Mouse (Mus musculus) telencephalon, adult 2 months (tissue): ENCODE measurements around the gene Wdr89.
"Not testable (repeated sequence)": the region's sequence is repeated elsewhere in the genome, so short reads cannot be mapped to it uniquely, and the experiment has no call there.

Experiments
- DNase-seq: peaks from one replicate; pipeline ENCODE4 v3.0.0-alpha.2; 2011; ENCODE audit warnings: low read depth, low spot score

Gene Wdr89

GRCm38 (mm10) chr12:75669258-75670106, at the start of gene Wdr89:
Wdr89 (minus strand) TSS chr12:75669537.
- peak; percentile 100 for DNase-seq

- DNase-seq: no peak
Observed at GRCm38 (mm10) chr12:75713596-75713995, 44.3 kb upstream of the Wdr89 start.

GRCm38 (mm10) chr12:75712905-75713304, 43.6 kb upstream of the Wdr89 start:
- not testable (repeated sequence) for DNase-seq

GRCm38 (mm10) chr12:75710596-75711376, 41.4 kb upstream of the Wdr89 start:
- no peak for DNase-seq

- DNase-seq: no peak
Observed at GRCm38 (mm10) chr12:75709506-75709905, 40.2 kb upstream of the Wdr89 start.

- DNase-seq: no peak
Observed at GRCm38 (mm10) chr12:75706670-75707069, 37.3 kb upstream of the Wdr89 start.

- DNase-seq: no peak
Observed at GRCm38 (mm10) chr12:75702739-75703122, 33.4 kb upstream of the Wdr89 start.

- no peak for DNase-seq
Observed at GRCm38 (mm10) chr12:75702084-75702738, 32.9 kb upstream of the Wdr89 start.

- DNase-seq: no peak
Observed at GRCm38 (mm10) chr12:75701173-75702083, 32.1 kb upstream of the Wdr89 start.

- no peak for DNase-seq
Observed at GRCm38 (mm10) chr12:75698692-75699091, 29.4 kb upstream of the Wdr89 start.

- DNase-seq: not testable (repeated sequence)
Observed at GRCm38 (mm10) chr12:75695845-75696244, 26.5 kb upstream of the Wdr89 start.

GRCm38 (mm10) chr12:75689003-75689402, 19.7 kb upstream of the Wdr89 start:
- DNase-seq: no peak

GRCm38 (mm10) chr12:75687314-75687713, 18.0 kb upstream of the Wdr89 start:
- no peak for DNase-seq

GRCm38 (mm10) chr12:75684026-75684425, 14.7 kb upstream of the Wdr89 start:
- DNase-seq: not testable (repeated sequence)

GRCm38 (mm10) chr12:75683598-75683997, 14.3 kb upstream of the Wdr89 start:
- no peak for DNase-seq

GRCm38 (mm10) chr12:75682842-75683241, 13.5 kb upstream of the Wdr89 start:
- no peak for DNase-seq

GRCm38 (mm10) chr12:75681101-75681500, 11.8 kb upstream of the Wdr89 start:
- no peak for DNase-seq

GRCm38 (mm10) chr12:75678393-75678792, 9.1 kb upstream of the Wdr89 start:
- no peak for DNase-seq

GRCm38 (mm10) chr12:75672630-75673029, 3.3 kb upstream of the Wdr89 start:
- no peak for DNase-seq

- DNase-seq: no peak
Observed at GRCm38 (mm10) chr12:75671759-75672315, 2.5 kb upstream of the Wdr89 start.

- DNase-seq: no peak
Observed at GRCm38 (mm10) chr12:75670611-75671010, 1.3 kb upstream of the Wdr89 start.
